Mouse (Mus musculus): ENCODE data around the gene Esr2. TPM values are rescaled to one million over a fixed set of nuclear protein-coding genes. Genes with fewer than 3 reads are reported as not detected.
A peak's percentile ranks its signal among the peaks of the same experiment; 100 is the strongest.
"Not testable (repeated sequence)": the region's sequence is repeated elsewhere in the genome, so short reads cannot be mapped to it uniquely, and the experiment has no call there.

Esr2 gene
- 0.06 and 0.13 TPM in 2 replicates for polyA plus RNA-seq (2016; fragmentation: Nextera tagmentation; extraction: Ambion mirVana)

- under 1% methylated on average over 39 of the region's 39 CpGs for WGBS
- H3K27me3 ChIP-seq, result peaks cover 17% of the 10 kb centered on the region
- peak within 1 kb of the TSS; percentile 93 for H3K4me2 ChIP-seq
- peaks cover 8% of the 10 kb centered on the region for H3K4me1 ChIP-seq
- peak; percentile 79; the same call in 1 of the 2 replicates for ATAC-seq (ENCODE audit: low FRiP score)
- peak within 1 kb of the TSS; percentile 44 for H3K4me3 ChIP-seq (replicated peaks)
- H3K9ac ChIP-seq, result peak within 1 kb of the TSS; percentile 58
- H3K36me3 ChIP-seq (replicated peaks), result no peaks in the 10 kb centered on the region
- no peak within 1 kb of the TSS for H3K27ac ChIP-seq
- no peaks in the 10 kb centered on the region for H3K9me3 ChIP-seq
These were observed at the start of gene Esr2 for GRCm38 (mm10) chr12:76177000-76177863. Gene Esr2, minus strand, starts transcription at chr12:76177259.

GRCm38 (mm10) chr12:76222104-76222503 is 45.0 kb upstream of the Esr2 start:
- H3K4me1 ChIP-seq; H3K9me3 ChIP-seq; H3K4me3 ChIP-seq (replicated peaks); H3K27ac ChIP-seq; ATAC-seq (ENCODE audit: low FRiP score); H3K27me3 ChIP-seq; H3K9ac ChIP-seq; H3K4me2 ChIP-seq; H3K36me3 ChIP-seq (replicated peaks): not testable (repeated sequence)
- WGBS, result 35% methylated on average over 1 of the region's 8 CpGs

GRCm38 (mm10) chr12:76216716-76217115 is 39.7 kb upstream of the Esr2 start:
- no peaks in the 10 kb centered on the region for H3K4me1 ChIP-seq
- H3K27me3 ChIP-seq, result no peaks in the 10 kb centered on the region
- H3K9me3 ChIP-seq, result no peaks in the 10 kb centered on the region
- ATAC-seq (ENCODE audit: low FRiP score), result no peak
- H3K4me3 ChIP-seq (replicated peaks), result no peak overlapping the region
- H3K9ac ChIP-seq, result no peak overlapping the region
- no peak overlapping the region for H3K27ac ChIP-seq
- WGBS, result 73% methylated on average over 11 of the region's 11 CpGs
- no peak overlapping the region for H3K4me2 ChIP-seq
- H3K36me3 ChIP-seq (replicated peaks), result no peaks in the 10 kb centered on the region

DNA sequence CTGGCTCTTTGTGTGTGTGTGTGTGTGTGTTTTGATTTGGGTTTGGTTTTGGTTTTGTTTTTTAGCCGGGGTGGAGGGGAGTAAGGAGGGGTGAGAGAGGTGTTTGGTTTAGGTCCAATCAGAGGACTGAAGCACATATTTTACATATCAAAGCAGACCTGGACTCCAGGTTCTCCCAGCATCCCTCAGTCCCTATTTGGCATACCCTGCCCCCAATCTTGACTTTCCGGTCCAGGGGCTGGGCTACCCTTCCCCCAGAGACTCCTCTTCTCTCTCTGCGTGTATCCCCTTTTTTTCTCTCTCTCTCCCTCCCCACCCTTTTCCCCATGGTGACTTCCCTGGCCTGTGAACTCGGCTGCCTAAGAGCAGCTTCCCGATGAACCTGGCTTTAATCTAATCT is 38.1 kb upstream of the Esr2 start:
- 26% methylated on average over 5 of the region's 5 CpGs for WGBS
- Histone ChIP-seq H3K4me2 (no peak overlapping the region), H3K9me3 (no peaks in the 10 kb centered on the region), H3K4me3 (replicated peaks) (no peak overlapping the region), H3K4me1 (no peaks in the 10 kb centered on the region), H3K27ac (no peak overlapping the region), H3K27me3 (no peaks in the 10 kb centered on the region), H3K36me3 (replicated peaks) (no peaks in the 10 kb centered on the region), H3K9ac (no peak overlapping the region)
- no peak for ATAC-seq (ENCODE audit: low FRiP score)

GRCm38 (mm10) chr12:76209429-76209974 is 32.4 kb upstream of the Esr2 start:
- Histone ChIP-seq H3K27me3 (no peaks in the 10 kb centered on the region), H3K4me2 (no peak overlapping the region), H3K36me3 (replicated peaks) (no peaks in the 10 kb centered on the region), H3K9me3 (no peaks in the 10 kb centered on the region), H3K4me3 (replicated peaks) (no peak overlapping the region), H3K4me1 (no peaks in the 10 kb centered on the region), H3K9ac (no peak overlapping the region), H3K27ac (no peak overlapping the region)
- 91% methylated on average over 5 of the region's 5 CpGs for WGBS
- no peak for ATAC-seq (ENCODE audit: low FRiP score)

GRCm38 (mm10) chr12:76200326-76200725 is 23.3 kb upstream of the Esr2 start:
- Histone ChIP-seq H3K4me1 (peaks cover 12% of the 10 kb centered on the region), H3K9ac (no peak overlapping the region), H3K36me3 (replicated peaks) (no peaks in the 10 kb centered on the region), H3K27ac (no peak overlapping the region), H3K4me2 (no peak overlapping the region), H3K27me3 (peaks cover 9% of the 10 kb centered on the region), H3K9me3 (no peaks in the 10 kb centered on the region), H3K4me3 (replicated peaks) (no peak overlapping the region)
- no peak for ATAC-seq (ENCODE audit: low FRiP score)
- WGBS, result 76% methylated on average over 4 of the region's 4 CpGs

GRCm38 (mm10) chr12:76197071-76197470 is 20.0 kb upstream of the Esr2 start:
- peak overlapping the region; percentile 31; the same call in 1 of the 2 replicates for H3K4me3 ChIP-seq (replicated peaks)
- WGBS, result 34% methylated on average over 8 of the region's 8 CpGs
- peak; percentile 76 for ATAC-seq (ENCODE audit: low FRiP score)
- no peaks in the 10 kb centered on the region for H3K36me3 ChIP-seq (replicated peaks)
- peak overlapping the region; percentile 73 for H3K4me2 ChIP-seq
- peaks cover 13% of the 10 kb centered on the region for H3K27me3 ChIP-seq
- H3K9ac ChIP-seq, result peak overlapping the region; percentile 25
- H3K27ac ChIP-seq, result no peak overlapping the region
- peaks cover 12% of the 10 kb centered on the region for H3K4me1 ChIP-seq
- no peaks in the 10 kb centered on the region for H3K9me3 ChIP-seq

- Histone ChIP-seq H3K9me3 (no peaks in the 10 kb centered on the region), H3K36me3 (replicated peaks) (no peaks in the 10 kb centered on the region), H3K27me3 (peaks cover 13% of the 10 kb centered on the region), H3K9ac (peak overlapping the region; percentile 25), H3K27ac (no peak overlapping the region), H3K4me2 (peak overlapping the region; percentile 73), H3K4me3 (replicated peaks) (peak overlapping the region; percentile 31), H3K4me1 (peaks cover 12% of the 10 kb centered on the region)
- peak; percentile 71 for ATAC-seq (ENCODE audit: low FRiP score)
- 5% methylated on average over 6 of the region's 6 CpGs for WGBS
These were observed 19.6 kb upstream of the Esr2 start for GRCm38 (mm10) chr12:76196709-76197054.

GRCm38 (mm10) chr12:76195912-76196708 is 19.1 kb upstream of the Esr2 start:
- ATAC-seq (ENCODE audit: low FRiP score), result peak; percentile 88
- Histone ChIP-seq H3K4me3 (replicated peaks) (peak overlapping the region; percentile 31), H3K27me3 (peaks cover 13% of the 10 kb centered on the region), H3K9me3 (no peaks in the 10 kb centered on the region), H3K9ac (peak overlapping the region; percentile 44), H3K4me1 (peaks cover 12% of the 10 kb centered on the region), H3K27ac (peak overlapping the region; percentile 10; the same call in 1 of the 2 replicates), H3K36me3 (replicated peaks) (no peaks in the 10 kb centered on the region), H3K4me2 (peak overlapping the region; percentile 73)
- under 1% methylated on average over 22 of the region's 22 CpGs for WGBS

- Histone ChIP-seq H3K36me3 (replicated peaks) (no peaks in the 10 kb centered on the region), H3K4me2 (no peak overlapping the region), H3K27ac (no peak overlapping the region), H3K4me3 (replicated peaks) (no peak overlapping the region), H3K4me1 (peaks cover 12% of the 10 kb centered on the region), H3K9ac (no peak overlapping the region), H3K9me3 (no peaks in the 10 kb centered on the region), H3K27me3 (peaks cover 13% of the 10 kb centered on the region)
- no peak for ATAC-seq (ENCODE audit: low FRiP score)
- WGBS, result 66% methylated on average over 3 of the region's 3 CpGs
These were observed 17.5 kb upstream of the Esr2 start for GRCm38 (mm10) chr12:76194526-76194925.

DNA sequence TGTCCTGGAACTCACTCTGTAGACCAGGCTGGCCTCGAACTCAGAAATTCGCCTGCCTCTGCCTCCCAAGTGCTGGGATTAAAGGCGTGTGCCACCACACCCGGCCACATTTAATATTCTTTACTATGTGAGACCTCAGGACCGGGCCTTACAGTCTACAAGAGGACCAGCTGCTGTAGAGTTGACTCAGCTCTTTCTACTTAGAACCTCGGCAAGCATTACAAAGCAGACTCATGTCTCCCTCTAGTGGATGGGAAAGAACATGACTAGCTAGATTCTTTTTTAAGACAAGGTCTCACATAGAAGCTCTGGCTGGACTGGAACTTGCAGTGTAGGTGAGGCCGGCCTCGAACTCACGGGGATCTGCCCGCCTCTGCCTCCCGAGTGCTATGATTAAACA is 13.9 kb upstream of the Esr2 start:
- Histone ChIP-seq H3K36me3 (replicated peaks) (no peaks in the 10 kb centered on the region), H3K4me1 (no peaks in the 10 kb centered on the region), H3K9ac (no peak overlapping the region), H3K27me3 (peaks cover 9% of the 10 kb centered on the region), H3K9me3 (no peaks in the 10 kb centered on the region), H3K4me3 (replicated peaks) (no peak overlapping the region), H3K27ac (no peak overlapping the region), H3K4me2 (no peak overlapping the region)
- ATAC-seq (ENCODE audit: low FRiP score), result 0 out of 2 replicates have a peak, but pooled peaks have one; percentile 27
- WGBS, result 52% methylated on average over 11 of the region's 11 CpGs

DNA sequence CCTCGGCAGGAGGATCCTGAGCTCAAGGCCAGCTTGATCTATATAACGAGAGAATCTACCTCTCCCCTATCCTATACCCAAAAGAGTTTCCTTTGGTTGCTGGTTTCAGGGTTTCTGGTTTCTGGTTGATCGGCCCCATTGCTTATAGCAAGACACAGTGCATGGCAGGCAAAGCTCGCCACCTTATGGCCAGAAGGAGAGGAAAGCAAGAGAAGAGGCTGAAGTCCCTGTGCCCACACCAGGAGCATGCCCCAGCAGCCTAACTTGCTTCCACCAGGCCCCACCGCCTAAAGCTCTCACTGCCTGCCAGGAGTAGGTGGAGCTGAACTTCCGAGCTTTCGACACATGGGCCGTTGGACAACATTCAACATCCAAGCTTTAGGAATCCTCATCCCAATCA is 10.8 kb upstream of the Esr2 start:
- Histone ChIP-seq H3K27me3 (no peaks in the 10 kb centered on the region; the same call in 1 of the 2 replicates), H3K27ac (no peak overlapping the region), H3K4me2 (no peak overlapping the region), H3K9me3 (no peaks in the 10 kb centered on the region), H3K36me3 (replicated peaks) (no peaks in the 10 kb centered on the region), H3K4me3 (replicated peaks) (no peak overlapping the region), H3K4me1 (no peaks in the 10 kb centered on the region), H3K9ac (no peak overlapping the region)
- no peak for ATAC-seq (ENCODE audit: low FRiP score)
- WGBS, result 44% methylated on average over 8 of the region's 8 CpGs
